Mouse (Mus musculus) liver, embryonic 13.5 days (tissue): ENCODE results near the gene Ctsd. TPM values are rescaled to one million over a fixed set of nuclear protein-coding genes. Genes with fewer than 3 reads are reported as not detected.
A peak's percentile ranks its signal among the peaks of the same experiment; 100 is the strongest.

Source experiments
- ATAC-seq: fragments of 200-750 bp; cut with Nextera tagmentation; 2 replicates; pipeline ENCODE4 v1.8.0; 2017; ENCODE audit warnings: low read depth, mild to moderate bottlenecking, moderate number of reproducible peaks, moderate library complexity
- DNase-seq: peaks from one replicate; pipeline ENCODE4 v3.0.0; 2022
- H3K27ac ChIP-seq: fragments of 300-500 bp; sonication (generic); 2 replicates; pipeline ENCODE4 v1.5.1; 2015; ENCODE audit warnings: moderate library complexity, mild to moderate bottlenecking, inconsistent platforms
- H3K27me3 ChIP-seq: fragments of 300-500 bp; sonication (generic); 2 replicates; pipeline ENCODE4 v1.6.1; 2015; ENCODE audit warnings: mild to moderate bottlenecking, inconsistent platforms
- H3K36me3 ChIP-seq: fragments of 300-500 bp; sonication (generic); 2 replicates; pipeline ENCODE4 v1.6.1; 2015; ENCODE audit warnings: mild to moderate bottlenecking, inconsistent platforms
- H3K4me1 ChIP-seq: fragments of 300-500 bp; sonication (generic); replicated peaks from 2 replicates; pipeline ENCODE4 v1.6.1; 2015; ENCODE audit warnings: inconsistent platforms
- H3K4me2 ChIP-seq: fragments of 300-500 bp; sonication (generic); 2 replicates; pipeline ENCODE4 v1.6.1; 2015; ENCODE audit warnings: inconsistent platforms, mild to moderate bottlenecking, moderate library complexity
- H3K4me3 ChIP-seq: fragments of 300-500 bp; sonication (generic); replicated peaks from 2 replicates; pipeline ENCODE4 v1.5.1; 2015; ENCODE audit warnings: mild to moderate bottlenecking, inconsistent platforms
- H3K9ac ChIP-seq: fragments of 300-500 bp; sonication (generic); 2 replicates; pipeline ENCODE4 v1.6.1; 2015; ENCODE audit warnings: mild to moderate bottlenecking, inconsistent platforms
- H3K9me3 ChIP-seq: fragments of 300-500 bp; sonication (generic); replicated peaks from 2 replicates; pipeline ENCODE4 v1.6.1; 2016; ENCODE audit warnings: inconsistent platforms
- WGBS: fragments of 180-500 bp; shearing (Covaris S2); methylation state at CpG from one replicate; pipeline ENCODE4 v1.1.7; 2015; ENCODE audit not compliant: insufficient replicate concordance; 5-methylcytosine and 5-hydroxymethylcytosine counted together
- polyA plus RNA-seq: library from polyadenylated mRNA; unstranded; fragments of >200 nt; fragmentation: Nextera tagmentation; extraction: Ambion mirVana; gene quantifications from 2 replicates; pipeline ENCODE4 v1.2.1, GENCODE M21; 2015

Gene Ctsd
- 297 and 306 TPM in 2 replicates for polyA plus RNA-seq

DNA sequence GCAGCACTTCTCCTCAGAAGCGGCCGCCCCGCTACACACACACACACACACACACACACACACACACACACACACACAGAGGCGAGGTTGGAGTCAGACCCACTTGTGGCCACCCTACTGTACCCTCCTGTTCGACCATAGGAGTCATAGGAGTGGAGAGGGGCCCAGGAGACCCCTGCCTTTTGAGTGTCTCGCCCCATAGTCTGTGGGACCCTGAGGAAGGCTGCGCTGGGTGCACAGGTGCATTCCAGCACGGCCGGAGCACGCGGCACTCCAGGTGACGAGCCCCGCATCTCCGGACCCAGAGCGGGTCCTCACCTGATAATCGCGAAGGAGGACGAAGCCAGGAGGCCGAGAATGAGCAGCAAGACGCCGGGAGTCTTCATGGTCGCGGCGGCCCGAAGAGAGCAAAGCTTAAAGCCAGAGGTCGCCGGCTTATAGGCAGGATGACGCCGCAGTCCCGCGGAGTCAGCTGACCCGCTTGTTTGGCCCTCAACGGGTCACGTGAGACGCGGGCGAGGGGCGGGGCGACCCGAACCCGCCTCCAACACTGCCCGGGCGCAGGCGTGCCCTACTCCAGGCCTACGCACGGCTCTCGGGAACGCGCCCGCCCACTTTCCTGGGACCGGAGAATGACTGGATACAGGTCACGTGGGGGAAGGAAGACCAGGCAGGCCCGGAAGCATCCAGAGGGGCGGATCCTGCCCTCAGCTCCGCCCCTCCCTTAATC is at the start of gene Ctsd:
TSS of gene Ctsd (minus strand) at position 620 of the 730 bp plus-strand sequence.
- peak within 1 kb of the TSS; percentile 93 for H3K27ac ChIP-seq
- peaks cover 38% of the 10 kb centered on the region for H3K36me3 ChIP-seq
- peak within 1 kb of the TSS; percentile 92 for H3K9ac ChIP-seq
- H3K9me3 ChIP-seq: no peaks in the 10 kb centered on the region
- ATAC-seq (peak; percentile 88), DNase-seq (peak; percentile 99)
- H3K4me1 ChIP-seq: peaks cover 78% of the 10 kb centered on the region
- H3K4me3 ChIP-seq: peak within 1 kb of the TSS; percentile 81
- no peaks in the 10 kb centered on the region for H3K27me3 ChIP-seq
- H3K4me2 ChIP-seq: peak within 1 kb of the TSS; percentile 87
- WGBS: under 1% methylated on average over 55 of the region's 55 CpGs

DNA sequence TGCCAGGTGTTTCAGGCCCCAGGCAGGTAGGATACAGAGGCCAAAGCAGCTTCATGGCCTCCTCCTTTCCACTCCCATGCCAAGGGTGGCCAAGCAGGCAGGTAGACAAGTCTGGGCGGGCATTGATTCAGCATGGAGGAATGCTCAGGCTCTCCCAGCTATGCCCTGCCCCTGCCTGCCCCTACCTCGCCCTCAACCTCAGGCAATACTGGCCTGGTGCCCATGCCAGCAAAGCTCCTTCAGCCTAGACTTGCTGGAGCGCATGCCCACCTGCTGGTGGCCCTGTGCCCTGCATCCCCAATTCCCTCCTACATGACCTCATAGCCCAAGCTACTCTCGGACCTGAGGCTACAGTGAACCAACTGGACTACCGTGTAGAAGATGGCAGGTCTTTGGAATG is 49.5 kb upstream of the Ctsd start:
- WGBS: 66% methylated on average over 5 of the region's 5 CpGs

DNA sequence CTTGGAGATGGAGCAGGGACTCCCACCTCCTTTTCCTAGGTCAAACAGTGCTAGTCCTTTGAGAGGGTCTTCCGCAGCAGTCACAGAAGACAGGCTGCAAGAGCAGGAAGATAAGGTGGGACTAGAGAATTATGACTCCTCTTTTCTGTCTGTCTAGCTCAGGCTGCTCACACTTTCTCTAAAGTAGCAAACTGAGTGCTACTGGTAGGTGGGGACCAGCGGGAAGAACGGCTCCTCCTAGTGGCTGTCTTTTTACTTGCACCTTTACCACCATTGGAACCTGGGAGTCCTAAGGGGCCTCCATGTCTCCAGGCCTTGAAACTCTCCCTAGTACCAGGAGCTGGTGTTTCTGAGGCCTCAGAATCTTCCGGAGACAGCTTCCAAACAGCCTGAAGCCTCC is 47.7 kb upstream of the Ctsd start:
- Histone ChIP-seq H3K4me3 (no peak overlapping the region), H3K4me1 (peaks cover 18% of the 10 kb centered on the region), H3K9ac (no peak overlapping the region), H3K4me2 (no peak overlapping the region), H3K9me3 (no peaks in the 10 kb centered on the region), H3K27me3 (peaks cover 24% of the 10 kb centered on the region), H3K36me3 (no peaks in the 10 kb centered on the region), H3K27ac (no peak overlapping the region)
- WGBS: 15% methylated on average over 4 of the region's 4 CpGs
- peak; percentile 54 for DNase-seq
- peak; percentile 58 for ATAC-seq

More for the DNA sequence above, 49.5 kb upstream of the Ctsd start:
- no peak overlapping the region for H3K27ac ChIP-seq
- no peaks in the 10 kb centered on the region for H3K36me3 ChIP-seq
- ATAC-seq (no peak), DNase-seq (no peak)
- H3K4me3 ChIP-seq: no peak overlapping the region
- no peak overlapping the region for H3K4me2 ChIP-seq
- H3K27me3 ChIP-seq: peaks cover 11% of the 10 kb centered on the region
- no peaks in the 10 kb centered on the region for H3K9me3 ChIP-seq
- peaks cover 21% of the 10 kb centered on the region for H3K4me1 ChIP-seq
- H3K9ac ChIP-seq: no peak overlapping the region

- no peak within 1 kb of the TSS for H3K4me3 ChIP-seq
- H3K27ac ChIP-seq: no peak within 1 kb of the TSS
- no peak for ATAC-seq
- H3K9ac ChIP-seq: no peak within 1 kb of the TSS
- WGBS: 54% methylated on average over 10 of the region's 10 CpGs
- peaks cover 34% of the 10 kb centered on the region for H3K27me3 ChIP-seq
- peaks cover 22% of the 10 kb centered on the region for H3K4me1 ChIP-seq
- no peaks in the 10 kb centered on the region for H3K36me3 ChIP-seq
- H3K9me3 ChIP-seq: no peaks in the 10 kb centered on the region
- no peak for DNase-seq
- H3K4me2 ChIP-seq: no peak within 1 kb of the TSS
These were observed 46.5 kb upstream of the Ctsd start, which contains the start of gene Syt8 for GRCm38 (mm10) chr7:142434137-142434865. Gene Syt8, plus strand, starts transcription at chr7:142434850.

GRCm38 (mm10) chr7:142433623-142434022 is 45.8 kb upstream of the Ctsd start:
- 32% methylated on average over 19 of the region's 19 CpGs for WGBS
- no peak overlapping the region for H3K4me2 ChIP-seq
- no peak overlapping the region for H3K9ac ChIP-seq
- H3K4me1 ChIP-seq: peaks cover 22% of the 10 kb centered on the region
- H3K27me3 ChIP-seq: peaks cover 41% of the 10 kb centered on the region
- no peak for DNase-seq
- no peaks in the 10 kb centered on the region for H3K9me3 ChIP-seq
- H3K4me3 ChIP-seq: no peak overlapping the region
- H3K36me3 ChIP-seq: no peaks in the 10 kb centered on the region
- H3K27ac ChIP-seq: no peak overlapping the region
- ATAC-seq: no peak

- no peak overlapping the region for H3K27ac ChIP-seq
- ATAC-seq (no peak), DNase-seq (no peak)
- WGBS: 84% methylated on average over 14 of the region's 14 CpGs
- no peaks in the 10 kb centered on the region for H3K9me3 ChIP-seq
- no peaks in the 10 kb centered on the region for H3K36me3 ChIP-seq
- no peak overlapping the region for H3K9ac ChIP-seq
- peaks cover 48% of the 10 kb centered on the region for H3K27me3 ChIP-seq
- peaks cover 22% of the 10 kb centered on the region for H3K4me1 ChIP-seq
- H3K4me2 ChIP-seq: no peak overlapping the region
- no peak overlapping the region for H3K4me3 ChIP-seq
These were observed 43.3 kb upstream of the Ctsd start for GRCm38 (mm10) chr7:142431106-142431505.

GRCm38 (mm10) chr7:142430160-142430678 is 42.4 kb upstream of the Ctsd start:
- Histone ChIP-seq H3K27ac (no peak overlapping the region), H3K36me3 (no peaks in the 10 kb centered on the region), H3K4me3 (no peak overlapping the region), H3K4me2 (no peak overlapping the region), H3K4me1 (peaks cover 17% of the 10 kb centered on the region), H3K27me3 (peaks cover 48% of the 10 kb centered on the region), H3K9ac (no peak overlapping the region), H3K9me3 (no peaks in the 10 kb centered on the region)
- ATAC-seq (no peak), DNase-seq (no peak)
- 63% methylated on average over 12 of the region's 12 CpGs for WGBS

GRCm38 (mm10) chr7:142428213-142428612 is 40.4 kb upstream of the Ctsd start:
- DNase-seq: no peak
- Histone ChIP-seq H3K9me3 (no peaks in the 10 kb centered on the region), H3K4me3 (no peak overlapping the region), H3K27me3 (peaks cover 43% of the 10 kb centered on the region), H3K27ac (no peak overlapping the region), H3K4me2 (no peak overlapping the region), H3K4me1 (peaks cover 4% of the 10 kb centered on the region; the same call in 1 of the 2 replicates), H3K36me3 (no peaks in the 10 kb centered on the region), H3K9ac (no peak overlapping the region)
- 16% methylated on average over 7 of the region's 7 CpGs for WGBS
- no peak for ATAC-seq

- no peak overlapping the region for H3K4me3 ChIP-seq
- 68% methylated on average over 11 of the region's 11 CpGs for WGBS
- DNase-seq: no peak
These were observed 37.9 kb upstream of the Ctsd start for GRCm38 (mm10) chr7:142425641-142426213.

DNA sequence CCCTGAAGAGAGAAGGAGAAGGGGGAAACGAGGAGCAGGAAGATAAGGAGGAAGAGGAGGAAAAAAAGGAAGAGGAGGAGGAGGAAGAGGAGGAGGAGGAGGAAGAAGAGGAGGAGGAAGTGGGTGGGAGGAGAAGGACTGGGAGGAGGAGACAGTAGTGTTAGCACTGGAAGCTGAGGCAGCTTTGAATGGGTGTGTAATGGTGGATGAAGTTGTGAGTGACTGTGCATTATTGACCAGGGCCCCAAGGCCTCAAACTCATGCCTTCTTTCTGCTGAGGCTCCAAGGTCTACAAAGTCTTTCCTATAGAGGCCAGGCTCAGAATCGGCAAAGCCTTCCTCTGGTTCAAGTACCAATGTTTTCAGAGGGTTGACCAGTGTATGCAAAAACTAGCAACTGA is 34.0 kb upstream of the Ctsd start:
- Histone ChIP-seq H3K36me3 (no peaks in the 10 kb centered on the region), H3K9me3 (no peaks in the 10 kb centered on the region), H3K27ac (peak overlapping the region; percentile 95), H3K4me2 (no peak overlapping the region), H3K27me3 (no peaks in the 10 kb centered on the region), H3K9ac (no peak overlapping the region), H3K4me3 (no peak overlapping the region), H3K4me1 (peaks cover 45% of the 10 kb centered on the region)
- 46% methylated on average over 2 of the region's 2 CpGs for WGBS
- DNase-seq (no peak), ATAC-seq (peak; percentile 74)

More at GRCm38 (mm10) chr7:142425641-142426213, 37.9 kb upstream of the Ctsd start:
- Histone ChIP-seq H3K4me1 (peaks cover 28% of the 10 kb centered on the region), H3K4me2 (no peak overlapping the region), H3K27ac (no peak overlapping the region), H3K36me3 (no peaks in the 10 kb centered on the region), H3K9ac (no peak overlapping the region), H3K27me3 (peaks cover 26% of the 10 kb centered on the region), H3K9me3 (no peaks in the 10 kb centered on the region)
- ATAC-seq: no peak

DNA sequence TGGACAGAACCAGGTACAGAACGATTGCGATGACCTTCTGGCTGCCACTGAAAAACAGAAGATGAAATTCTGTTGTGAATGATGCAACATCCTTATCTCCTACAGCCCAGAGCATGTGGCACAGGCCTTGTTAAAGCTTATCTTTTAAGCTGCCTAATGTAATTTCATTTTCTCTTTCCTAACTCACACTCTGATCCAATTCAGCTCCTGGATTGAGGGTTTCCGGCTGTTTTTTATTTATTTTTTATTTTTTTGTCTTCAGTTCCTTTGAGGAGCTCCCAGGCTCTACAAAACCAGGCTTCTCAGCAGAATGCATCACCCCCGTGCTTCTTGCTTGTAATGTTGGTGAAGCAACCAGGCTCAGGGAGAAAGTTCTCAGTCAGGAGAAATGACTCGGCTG is 32.0 kb upstream of the Ctsd start:
- H3K4me3 ChIP-seq: no peak overlapping the region; the same call in 1 of the 2 replicates
- peak overlapping the region; percentile 95 for H3K27ac ChIP-seq
- peak overlapping the region; percentile 64 for H3K9ac ChIP-seq
- 21% methylated on average over 5 of the region's 5 CpGs for WGBS
- no peaks in the 10 kb centered on the region for H3K9me3 ChIP-seq
- H3K27me3 ChIP-seq: no peaks in the 10 kb centered on the region
- peaks cover 45% of the 10 kb centered on the region for H3K4me1 ChIP-seq
- DNase-seq (peak; percentile 58), ATAC-seq (peak; percentile 87)
- H3K4me2 ChIP-seq: peak overlapping the region; percentile 54
- no peaks in the 10 kb centered on the region for H3K36me3 ChIP-seq
